Mouse (Mus musculus) MEL (cell line): Measurements from ENCODE around the gene Egln3. TPM values are rescaled to one million over a fixed set of nuclear protein-coding genes. Genes with fewer than 3 reads are reported as not detected.

ENCODE experiments used
- DNase-seq: peaks from one replicate; pipeline ENCODE4 v3.0.0; 2011; ENCODE audit warnings: low read depth, low spot score
- H3K27ac ChIP-seq: 2 replicates; pipeline ENCODE4 v1.5.1; 2012; ENCODE audit warnings: low read depth, mild to moderate bottlenecking, control low read depth, low read length, moderate library complexity; ENCODE audit not compliant: control insufficient read depth
- H3K27me3 ChIP-seq, 2 experiments: fragments of 150-350 bp in 1 of 2; sonication (generic) in 1 of 2; 2 replicates each; pipeline ENCODE4 v1.6.1; 2012; ENCODE audit warnings: low read length in 2 of 2, mild to moderate bottlenecking in 2 of 2, improper control_type of control experiment in 1 of 2, moderate library complexity in 1 of 2; ENCODE audit not compliant: insufficient read depth in 2 of 2, control insufficient read depth in 1 of 2
- H3K36me3 ChIP-seq, 2 experiments: 2 replicates each; pipeline ENCODE4 v1.6.1; 2012 to 2014; ENCODE audit warnings: low read length in 2 of 2, improper control_type of control experiment in 1 of 2, inconsistent platforms in 1 of 2, mild to moderate bottlenecking in 1 of 2; ENCODE audit not compliant: insufficient read depth in 2 of 2, control insufficient read depth in 1 of 2
- H3K4me1 ChIP-seq, 2 experiments: fragments of 150-350 bp in 1 of 2; sonication (generic) in 1 of 2; 2 replicates each; pipeline ENCODE4 v1.6.1; 2012; ENCODE audit warnings: low read length in 2 of 2, improper control_type of control experiment in 1 of 2, mild to moderate bottlenecking in 1 of 2; ENCODE audit not compliant: insufficient read depth in 2 of 2, control insufficient read depth in 1 of 2
- H3K4me3 ChIP-seq, 2 experiments: fragments of 150-350 bp in 1 of 2; sonication (generic) in 1 of 2; 2 replicates each; pipeline ENCODE4 v1.5.1; 2012; ENCODE audit warnings: low read depth in 2 of 2, low read length in 2 of 2, mild to moderate bottlenecking in 2 of 2, moderate library complexity in 2 of 2, control low read depth in 1 of 2, improper control_type of control experiment in 1 of 2; ENCODE audit not compliant: control insufficient read depth in 1 of 2, insufficient read depth in 1 of 2
- H3K79me2 ChIP-seq: 2 replicates; pipeline ENCODE4 v1.6.1; 2012; ENCODE audit warnings: mild to moderate bottlenecking, low read length, moderate library complexity; ENCODE audit not compliant: control insufficient read depth, poor library complexity, insufficient read depth
- H3K9ac ChIP-seq: 2 replicates; pipeline ENCODE4 v1.6.1; 2012; ENCODE audit warnings: low read depth, mild to moderate bottlenecking, control low read depth, low read length, moderate library complexity; ENCODE audit not compliant: control insufficient read depth, poor library complexity, severe bottlenecking
- H3K9me3 ChIP-seq: fragments of 150-350 bp; sonication (generic); replicated peaks from 2 replicates; pipeline ENCODE4 v1.6.1; 2012; ENCODE audit warnings: mild to moderate bottlenecking, low read length, improper control_type of control experiment, moderate library complexity; ENCODE audit not compliant: insufficient read depth
- CHD1 ChIP-seq: IDR thresholded peaks from 2 replicates; pipeline ENCODE4 v1.6.1; 2012; ENCODE audit warnings: low read depth, mild to moderate bottlenecking, inconsistent platforms, low read length, improper control_type of control experiment
- CHD2 ChIP-seq: IDR thresholded peaks from 2 replicates; pipeline ENCODE4 v1.6.1; 2011; ENCODE audit warnings: low read length, improper control_type of control experiment
- EP300 ChIP-seq, 2 experiments: IDR thresholded peaks; 2 replicates each; pipeline ENCODE4 v1.6.1; 2011; ENCODE audit warnings: improper control_type of control experiment in 2 of 2, low read length in 2 of 2, low read depth in 1 of 2, mild to moderate bottlenecking in 1 of 2
- ETS1 ChIP-seq: IDR thresholded peaks from 2 replicates; pipeline ENCODE4 v1.6.1; 2012; ENCODE audit warnings: low read depth, mild to moderate bottlenecking, inconsistent platforms, low read length, improper control_type of control experiment, moderate library complexity
- JUND ChIP-seq: IDR thresholded peaks from 2 replicates; pipeline ENCODE4 v1.6.1; 2011; ENCODE audit warnings: low read depth, mild to moderate bottlenecking, improper control_type of control experiment, low read length
- MAFK ChIP-seq: IDR thresholded peaks from 2 replicates; pipeline ENCODE4 v1.6.1; 2011; ENCODE audit warnings: low read depth, mild to moderate bottlenecking, low read length, improper control_type of control experiment, borderline replicate concordance
- MAX ChIP-seq: IDR thresholded peaks from 2 replicates; pipeline ENCODE4 v1.6.1; 2011; ENCODE audit warnings: low read length, improper control_type of control experiment
- POLR2AphosphoS2 ChIP-seq: IDR thresholded peaks from 2 replicates; pipeline ENCODE4 v1.6.1; 2011; ENCODE audit warnings: low read length, improper control_type of control experiment
- RAD21 ChIP-seq: IDR thresholded peaks from 2 replicates; pipeline ENCODE4 v1.6.1; 2011; ENCODE audit warnings: mild to moderate bottlenecking, low read depth, low read length, improper control_type of control experiment
- TAL1 ChIP-seq: IDR thresholded peaks from 2 replicates; pipeline ENCODE4 v1.6.1; 2012; ENCODE audit warnings: mild to moderate bottlenecking, inconsistent platforms, low read length, moderate library complexity, mixed read lengths
- TBP ChIP-seq: IDR thresholded peaks from 2 replicates; pipeline ENCODE4 v1.8.0; 2011; ENCODE audit warnings: low read depth, low read length, improper control_type of control experiment
- USF2 ChIP-seq, 2 experiments: IDR thresholded peaks; 2 replicates each; pipeline ENCODE4 v1.6.1; 2011 to 2012; ENCODE audit warnings: improper control_type of control experiment in 2 of 2, low read length in 2 of 2, borderline replicate concordance in 1 of 2, inconsistent platforms in 1 of 2, low read depth in 1 of 2, mild to moderate bottlenecking in 1 of 2; ENCODE audit not compliant: insufficient read depth in 1 of 2
- ZC3H11A ChIP-seq: IDR thresholded peaks from 2 replicates; pipeline ENCODE4 v1.6.1; 2012; ENCODE audit warnings: low read depth, mild to moderate bottlenecking, inconsistent platforms, low read length, improper control_type of control experiment
- ZKSCAN1 ChIP-seq: IDR thresholded peaks from 2 replicates; pipeline ENCODE4 v1.6.1; 2012; ENCODE audit warnings: low read depth, mild to moderate bottlenecking, inconsistent platforms, low read length, improper control_type of control experiment, moderate library complexity
- ZMIZ1 ChIP-seq: IDR thresholded peaks from 2 replicates; pipeline ENCODE4 v1.6.1; 2012; ENCODE audit warnings: low read depth, mild to moderate bottlenecking, inconsistent platforms, low read length, improper control_type of control experiment, moderate library complexity
- polyA plus RNA-seq, 2 experiments: library from polyadenylated mRNA; stranded (reverse) in 1 of 2; unstranded in 1 of 2; fragments of >175 nt in 1 of 2; fragments of >200 nt in 1 of 2; gene quantifications; 2 replicates each; pipeline versions ENCODE4 v1.2.1 to v1.2.4; 2012; ENCODE audit warnings: low replicate concordance in 2 of 2, low read depth in 1 of 2; ENCODE audit not compliant: insufficient read length in 2 of 2, insufficient read depth in 1 of 2, missing spikeins in 1 of 2
- total RNA-seq: library from RNA; depleted of rRNA; stranded (reverse); fragments of 300-350 nt; gene quantifications from 2 replicates; pipeline ENCODE4 v1.2.3, GENCODE M21; 2012

Egln3 gene
- total and polyA plus RNA-seq, 3 experiments = 3.2 to 30.1 TPM; not detected in 1

DNA sequence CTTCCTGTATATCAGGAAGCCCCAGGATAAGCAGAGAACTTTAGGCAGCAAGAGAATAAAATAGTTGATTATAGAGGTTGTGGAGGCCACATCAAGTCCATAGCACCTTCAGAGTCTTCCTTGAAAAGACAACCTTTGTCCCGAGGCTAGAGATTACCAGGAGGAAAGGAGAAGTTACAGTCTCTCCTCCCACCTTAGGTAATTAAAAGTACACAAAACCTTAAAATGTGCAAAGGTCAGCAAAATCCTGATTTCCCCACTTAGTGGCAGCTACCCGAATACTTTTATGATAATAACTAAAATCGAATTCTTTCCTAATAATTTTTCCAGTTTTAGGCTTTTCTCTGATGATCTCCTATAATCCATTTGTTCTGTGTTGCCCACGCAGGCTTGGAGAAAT lies 10.2 kb upstream of the Egln3 start:
- TF ChIP-seq EP300 (IDR thresholded peaks at IDR 0.05; ENCODE audit: low read depth in 1 of 2, low read length in 2 of 2) = no peak
- TF ChIP-seq MAFK = peak; percentile 88
- Histone ChIP-seq H3K4me1 (peaks cover 6 to 8% of the 10 kb centered on the region in 2 experiments; a peak in 2 of 4 replicates), H3K79me2 (no peaks in the 10 kb centered on the region), H3K36me3 (no peaks in the 10 kb centered on the region), H3K27me3 (no peaks in the 10 kb centered on the region), H3K9ac (no peak overlapping the region), H3K9me3 (no peaks in the 10 kb centered on the region), H3K27ac (no peak overlapping the region), H3K4me3 (no peak overlapping the region)
- DNase-seq = no peak

DNA sequence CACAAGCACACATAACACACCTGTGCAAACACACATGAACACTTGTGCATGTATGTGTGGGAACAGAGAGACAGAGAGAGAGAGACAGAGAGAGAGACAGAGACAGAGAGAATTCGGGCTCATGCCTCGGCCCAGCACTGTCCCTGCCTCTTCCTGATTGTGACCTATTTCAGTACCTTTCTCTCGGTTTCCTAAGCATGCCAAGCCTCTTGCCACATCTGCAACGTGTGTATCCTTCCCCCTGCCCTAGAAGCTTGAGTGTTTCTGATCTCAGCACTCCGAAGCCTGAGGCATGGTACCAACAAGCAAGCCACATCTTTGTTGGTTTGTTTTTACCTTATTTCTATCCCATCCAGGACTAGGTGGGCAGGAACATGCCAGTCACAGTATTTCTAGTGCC lies 9.6 kb upstream of the Egln3 start:
- no peak for DNase-seq
- Histone ChIP-seq H3K79me2 (no peaks in the 10 kb centered on the region), H3K4me3 (no peak overlapping the region), H3K27me3 (no peaks in the 10 kb centered on the region), H3K36me3 (no peaks in the 10 kb centered on the region), H3K4me1 (peaks cover 6 to 8% of the 10 kb centered on the region in 2 experiments; a peak in 2 of 4 replicates), H3K9ac (no peak overlapping the region), H3K9me3 (no peaks in the 10 kb centered on the region)
- TF ChIP-seq MAX (no peak), ETS1 (no peak), RAD21 (no peak), ZMIZ1 (no peak), TBP (no peak), ZC3H11A (no peak), ZKSCAN1 (no peak), USF2 (IDR thresholded peaks at IDR 0.05; ENCODE audit: borderline replicate concordance in 1 of 2, insufficient read depth in 1 of 2, low read depth in 1 of 2, low read length in 2 of 2) (no peak), TAL1 (no peak), CHD2 (no peak)
- TF ChIP-seq, all 39 proteins: peak for 0
- no peak overlapping the region for H3K27ac ChIP-seq

DNA sequence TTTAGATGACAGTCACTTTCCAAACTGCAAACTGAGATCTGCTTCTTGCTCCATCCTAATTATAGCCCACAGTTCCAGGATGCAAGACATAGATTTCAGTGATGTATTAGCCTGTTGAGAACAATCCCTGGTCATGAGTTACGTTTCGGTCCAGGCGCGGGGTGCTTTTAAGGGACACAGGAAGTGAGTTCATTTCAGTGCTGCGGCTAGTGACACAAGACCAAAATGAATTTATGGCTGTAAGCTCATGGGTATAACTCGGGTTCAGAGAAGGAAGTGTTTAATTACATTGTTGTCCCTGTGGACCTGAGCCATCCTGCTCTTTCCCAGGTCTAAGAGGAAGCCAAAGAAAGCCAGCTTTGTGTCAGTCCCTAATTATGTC lies 5.5 kb upstream of the Egln3 start:
- no peak overlapping the region for H3K4me3 ChIP-seq
- H3K36me3 ChIP-seq = no peaks in the 10 kb centered on the region
- no peak overlapping the region for H3K27ac ChIP-seq
- H3K9ac ChIP-seq = no peak overlapping the region
- H3K9me3 ChIP-seq = no peaks in the 10 kb centered on the region
- H3K27me3 ChIP-seq = no peaks in the 10 kb centered on the region
- TF ChIP-seq CHD1 (no peak), MAX (no peak), POLR2AphosphoS2 (no peak), TAL1 (no peak), MAFK (no peak), JUND (no peak), RAD21 (no peak)
- no peaks in the 10 kb centered on the region for H3K4me1 ChIP-seq
- no peak for DNase-seq
- H3K79me2 ChIP-seq = no peaks in the 10 kb centered on the region
